Mouse (Mus musculus): ENCODE measurements around the gene Cyp2w1. TPM values are rescaled to one million over a fixed set of nuclear protein-coding genes. Genes with fewer than 3 reads are reported as not detected.
"Not testable (repeated sequence)": the region's sequence is repeated elsewhere in the genome, so short reads cannot be mapped to it uniquely, and the experiment has no call there.

Gene Cyp2w1
- polyA plus RNA-seq, 1 experiment from 2014 or later = not detected

- Histone ChIP-seq H3K9ac (ENCODE audit: low read length) (no peak overlapping the region), H3K27me3 (ENCODE audit: control insufficient read depth, insufficient read depth, low read length) (0 out of 2 replicates have a peak, but pooled peaks cover 7% of the 10 kb centered on the region), H3K4me2 (ENCODE audit: low read length) (no peak overlapping the region), H3K27ac (replicated peaks in 1 of 2; ENCODE audit: control insufficient read depth in 1 of 2, insufficient read depth in 1 of 2, low read depth in 2 of 2, low read length in 2 of 2) (no peak overlapping the region), H3K4me1 (ENCODE audit: control insufficient read depth in 2 of 2, insufficient read depth in 2 of 2, low read length in 2 of 2) (peaks cover 14 to 17% of the 10 kb centered on the region in 2 experiments; a peak in 3 of 4 replicates), H3K36me3 (ENCODE audit: control insufficient read depth, insufficient read depth, low read length) (peaks cover 26% of the 10 kb centered on the region), H3K9me3 (ENCODE audit: control insufficient read depth, low read length) (no peaks in the 10 kb centered on the region), H3K4me3 (ENCODE audit: control insufficient read depth in 1 of 2, insufficient read depth in 1 of 2, low read depth in 1 of 2, low read length in 2 of 2) (no peak overlapping the region)
- 61% methylated on average over 8 of the region's 8 CpGs for WGBS
- no peak; the same call in 1 of the 2 replicates for ATAC-seq (ENCODE audit: insufficient number of reproducible peaks, insufficient read depth, low FRiP score, low read depth)
Observed at GRCm38 (mm10) chr5:139332590-139333272, 19.7 kb upstream of the Cyp2w1 start.

- Histone ChIP-seq H3K4me3 (ENCODE audit: control insufficient read depth in 1 of 2, insufficient read depth in 1 of 2, low read depth in 1 of 2, low read length in 2 of 2) (no peak overlapping the region), H3K9me3 (ENCODE audit: control insufficient read depth, low read length) (no peaks in the 10 kb centered on the region), H3K36me3 (ENCODE audit: control insufficient read depth, insufficient read depth, low read length) (peaks cover 30% of the 10 kb centered on the region), H3K27ac (replicated peaks in 1 of 2; ENCODE audit: control insufficient read depth in 1 of 2, insufficient read depth in 1 of 2, low read depth in 2 of 2, low read length in 2 of 2) (no peak overlapping the region), H3K9ac (ENCODE audit: low read length) (no peak overlapping the region), H3K4me2 (ENCODE audit: low read length) (no peak overlapping the region), H3K27me3 (ENCODE audit: control insufficient read depth, insufficient read depth, low read length) (0 out of 2 replicates have a peak, but pooled peaks cover 7% of the 10 kb centered on the region), H3K4me1 (ENCODE audit: control insufficient read depth in 2 of 2, insufficient read depth in 2 of 2, low read length in 2 of 2) (peaks cover 21 to 24% of the 10 kb centered on the region in 2 experiments)
- 91% methylated on average over 16 of the region's 16 CpGs for WGBS
- ATAC-seq (ENCODE audit: insufficient number of reproducible peaks, insufficient read depth, low FRiP score, low read depth) = no peak
Observed at GRCm38 (mm10) chr5:139333301-139334013, 19.0 kb upstream of the Cyp2w1 start.

DNA sequence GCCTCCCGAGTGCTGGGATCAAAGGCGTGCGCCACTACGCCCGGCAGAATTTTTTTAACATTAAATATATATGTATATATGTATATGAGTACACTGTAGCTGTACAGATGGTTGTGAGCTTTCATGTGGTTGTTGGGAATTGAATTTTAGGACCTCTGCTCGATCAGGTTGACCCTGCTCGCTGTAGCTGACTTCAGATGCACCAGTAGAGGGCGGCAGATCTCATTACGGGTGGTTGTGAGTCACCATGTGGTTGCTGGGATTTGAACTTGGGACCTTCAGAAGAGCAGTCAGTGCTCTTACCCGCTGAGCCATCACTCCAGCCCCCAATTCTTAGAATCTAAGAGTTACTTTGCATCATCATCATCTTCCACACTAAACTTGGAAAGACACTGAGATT, 18.0 kb upstream of the Cyp2w1 start:
- H3K36me3 ChIP-seq (ENCODE audit: control insufficient read depth, insufficient read depth, low read length) = peaks cover 34% of the 10 kb centered on the region
- not testable (repeated sequence) for H3K4me2 ChIP-seq (ENCODE audit: low read length); H3K9ac ChIP-seq (ENCODE audit: low read length); H3K27me3 ChIP-seq (ENCODE audit: control insufficient read depth, insufficient read depth, low read length); ATAC-seq (ENCODE audit: insufficient number of reproducible peaks, insufficient read depth, low FRiP score, low read depth); H3K9me3 ChIP-seq (ENCODE audit: control insufficient read depth, low read length); H3K4me3 ChIP-seq (ENCODE audit: control insufficient read depth in 1 of 2, insufficient read depth in 1 of 2, low read depth in 1 of 2, low read length in 2 of 2); H3K27ac ChIP-seq (replicated peaks in 1 of 2; ENCODE audit: control insufficient read depth in 1 of 2, insufficient read depth in 1 of 2, low read depth in 2 of 2, low read length in 2 of 2)
- H3K4me1 ChIP-seq (ENCODE audit: control insufficient read depth in 2 of 2, insufficient read depth in 2 of 2, low read length in 2 of 2) = peaks cover 28 to 32% of the 10 kb centered on the region in 2 experiments
- 83% methylated on average over 10 of the region's 10 CpGs for WGBS

DNA sequence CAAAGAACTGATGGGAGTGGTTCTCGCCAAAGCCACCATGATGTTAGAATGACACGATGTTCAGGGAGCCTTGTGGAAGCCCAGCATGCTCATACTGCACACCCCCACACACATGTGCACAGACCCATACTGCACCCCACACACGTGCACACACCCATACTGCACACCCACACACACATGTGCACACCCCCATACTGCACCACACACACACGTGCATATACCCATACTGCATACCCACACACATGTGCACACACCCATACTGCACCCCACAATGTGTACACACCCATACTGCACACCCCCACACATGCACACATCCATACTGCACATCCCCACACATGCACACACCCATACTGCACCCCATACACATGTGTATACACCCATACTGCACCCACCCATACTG, 16.8 kb upstream of the Cyp2w1 start:
- no peak overlapping the region for H3K27ac ChIP-seq (replicated peaks in 1 of 2; ENCODE audit: control insufficient read depth in 1 of 2, insufficient read depth in 1 of 2, low read depth in 2 of 2, low read length in 2 of 2)
- no peak for ATAC-seq (ENCODE audit: insufficient number of reproducible peaks, insufficient read depth, low FRiP score, low read depth)
- H3K36me3 ChIP-seq (ENCODE audit: control insufficient read depth, insufficient read depth, low read length) = peaks cover 46% of the 10 kb centered on the region
- no peak overlapping the region for H3K9ac ChIP-seq (ENCODE audit: low read length)
- no peaks in the 10 kb centered on the region for H3K27me3 ChIP-seq (ENCODE audit: control insufficient read depth, insufficient read depth, low read length)
- 87% methylated on average over 4 of the region's 4 CpGs for WGBS
- peaks cover 28 to 32% of the 10 kb centered on the region in 2 experiments for H3K4me1 ChIP-seq (ENCODE audit: control insufficient read depth in 2 of 2, insufficient read depth in 2 of 2, low read length in 2 of 2)
- H3K4me2 ChIP-seq (ENCODE audit: low read length) = no peak overlapping the region
- no peaks in the 10 kb centered on the region for H3K9me3 ChIP-seq (ENCODE audit: control insufficient read depth, low read length)
- H3K4me3 ChIP-seq (ENCODE audit: control insufficient read depth in 1 of 2, insufficient read depth in 1 of 2, low read depth in 1 of 2, low read length in 2 of 2) = no peak overlapping the region

GRCm38 (mm10) chr5:139337826-139338370, 14.5 kb upstream of the Cyp2w1 start:
- H3K4me3 ChIP-seq (ENCODE audit: control insufficient read depth in 1 of 2, insufficient read depth in 1 of 2, low read depth in 1 of 2, low read length in 2 of 2) = no peak overlapping the region
- peak overlapping the region; percentile 76 to 81 for H3K27ac ChIP-seq (replicated peaks in 1 of 2; ENCODE audit: control insufficient read depth in 1 of 2, insufficient read depth in 1 of 2, low read depth in 2 of 2, low read length in 2 of 2)
- ATAC-seq (ENCODE audit: insufficient number of reproducible peaks, insufficient read depth, low FRiP score, low read depth) = peak; percentile 67
- peaks cover 19 to 21% of the 10 kb centered on the region in 2 experiments for H3K4me1 ChIP-seq (ENCODE audit: control insufficient read depth in 2 of 2, insufficient read depth in 2 of 2, low read length in 2 of 2)
- H3K27me3 ChIP-seq (ENCODE audit: control insufficient read depth, insufficient read depth, low read length) = no peaks in the 10 kb centered on the region
- H3K36me3 ChIP-seq (ENCODE audit: control insufficient read depth, insufficient read depth, low read length) = peaks cover 65% of the 10 kb centered on the region
- H3K9ac ChIP-seq (ENCODE audit: low read length) = peak overlapping the region; percentile 6
- 28% methylated on average over 13 of the region's 13 CpGs for WGBS
- H3K9me3 ChIP-seq (ENCODE audit: control insufficient read depth, low read length) = no peaks in the 10 kb centered on the region
- H3K4me2 ChIP-seq (ENCODE audit: low read length) = peak overlapping the region; percentile 11

DNA sequence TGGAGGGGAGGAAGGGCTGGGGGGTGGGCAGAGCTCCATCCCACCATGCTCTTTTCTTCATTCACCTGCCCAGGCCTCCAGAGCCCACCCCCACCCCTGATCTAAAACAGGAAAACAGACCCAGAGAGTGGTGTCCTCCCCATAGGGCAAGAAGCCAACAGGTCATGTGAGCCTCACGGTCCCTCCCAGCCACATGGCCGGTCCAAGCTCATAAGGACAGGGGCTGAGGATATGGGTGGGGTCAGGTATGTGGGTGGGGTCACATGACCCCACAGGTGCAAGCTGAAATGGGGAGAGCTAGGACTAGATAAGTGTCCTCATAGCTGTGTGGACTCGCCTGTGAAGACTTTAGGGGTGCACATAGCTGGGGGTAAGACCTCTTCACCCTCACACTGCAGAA, 14.0 kb upstream of the Cyp2w1 start:
- 49% methylated on average over 3 of the region's 3 CpGs for WGBS
- Histone ChIP-seq H3K27me3 (ENCODE audit: control insufficient read depth, insufficient read depth, low read length) (no peaks in the 10 kb centered on the region), H3K27ac (replicated peaks in 1 of 2; ENCODE audit: control insufficient read depth in 1 of 2, insufficient read depth in 1 of 2, low read depth in 2 of 2, low read length in 2 of 2) (peak overlapping the region; percentile 76 to 81; a peak in 3 of 4 replicates), H3K36me3 (ENCODE audit: control insufficient read depth, insufficient read depth, low read length) (peaks cover 68% of the 10 kb centered on the region), H3K4me2 (ENCODE audit: low read length) (peak overlapping the region; percentile 11), H3K4me3 (ENCODE audit: control insufficient read depth in 1 of 2, insufficient read depth in 1 of 2, low read depth in 1 of 2, low read length in 2 of 2) (no peak overlapping the region), H3K9me3 (ENCODE audit: control insufficient read depth, low read length) (no peaks in the 10 kb centered on the region), H3K4me1 (ENCODE audit: control insufficient read depth in 2 of 2, insufficient read depth in 2 of 2, low read length in 2 of 2) (peaks cover 17 to 23% of the 10 kb centered on the region in 2 experiments), H3K9ac (ENCODE audit: low read length) (peak overlapping the region; percentile 6)
- peak; percentile 8; the same call in 1 of the 2 replicates for ATAC-seq (ENCODE audit: insufficient number of reproducible peaks, insufficient read depth, low FRiP score, low read depth)

- Histone ChIP-seq H3K9me3 (ENCODE audit: control insufficient read depth, low read length) (no peaks in the 10 kb centered on the region), H3K36me3 (ENCODE audit: control insufficient read depth, insufficient read depth, low read length) (peaks cover 68% of the 10 kb centered on the region), H3K27ac (replicated peaks in 1 of 2; ENCODE audit: control insufficient read depth in 1 of 2, insufficient read depth in 1 of 2, low read depth in 2 of 2, low read length in 2 of 2) (0 out of 4 replicates have a peak overlapping the region, but pooled peaks of 1 of the 2 experiments have one; percentile 7), H3K4me2 (ENCODE audit: low read length) (0 out of 2 replicates have a peak overlapping the region, but pooled peaks have one; percentile 11), H3K4me1 (ENCODE audit: control insufficient read depth in 2 of 2, insufficient read depth in 2 of 2, low read length in 2 of 2) (peaks cover 19 to 28% of the 10 kb centered on the region in 2 experiments), H3K27me3 (ENCODE audit: control insufficient read depth, insufficient read depth, low read length) (no peaks in the 10 kb centered on the region), H3K9ac (ENCODE audit: low read length) (peak overlapping the region; percentile 13; the same call in 1 of the 2 replicates), H3K4me3 (ENCODE audit: control insufficient read depth in 1 of 2, insufficient read depth in 1 of 2, low read depth in 1 of 2, low read length in 2 of 2) (no peak overlapping the region)
- no peak for ATAC-seq (ENCODE audit: insufficient number of reproducible peaks, insufficient read depth, low FRiP score, low read depth)
- 75% methylated on average over 11 of the region's 11 CpGs for WGBS
Observed at GRCm38 (mm10) chr5:139338891-139339290, 13.5 kb upstream of the Cyp2w1 start.
